Mouse (Mus musculus) liver, adult 2 months (tissue): ENCODE measurements around the gene Ppp1r21. TPM values are rescaled to one million over a fixed set of nuclear protein-coding genes. Genes with fewer than 3 reads are reported as not detected.
A peak's percentile ranks its signal among the peaks of the same experiment; 100 is the strongest.

Source experiments
- DNase-seq: peaks from one replicate; pipeline ENCODE4 v3.0.0-alpha.2; 2011; ENCODE audit warnings: low read depth, low spot score; ENCODE audit errors: extremely low read depth
- H3K27ac ChIP-seq: fragments of 200-500 bp; replicated peaks from 2 replicates; pipeline ENCODE4 v1.5.1; 2012; ENCODE audit warnings: low read depth, mild to moderate bottlenecking, control low read depth, inconsistent platforms, low read length; ENCODE audit not compliant: insufficient read depth
- H3K27me3 ChIP-seq: fragments of 200-500 bp; 2 replicates; pipeline ENCODE4 v1.6.1; 2012; ENCODE audit warnings: mild to moderate bottlenecking, moderate library complexity, low read length, inconsistent platforms; ENCODE audit not compliant: control insufficient read depth, insufficient read depth
- H3K36me3 ChIP-seq: fragments of 200-500 bp; 2 replicates; pipeline ENCODE4 v1.6.1; 2012; ENCODE audit warnings: low read length, inconsistent platforms; ENCODE audit not compliant: control insufficient read depth, insufficient read depth
- H3K4me1 ChIP-seq: fragments of 200-500 bp; 2 replicates; pipeline ENCODE4 v1.6.1; 2011; ENCODE audit warnings: low read length; ENCODE audit not compliant: control insufficient read depth, insufficient read depth
- H3K4me3 ChIP-seq: fragments of 200-500 bp; 2 replicates; pipeline ENCODE4 v1.5.1; 2011; ENCODE audit warnings: low read depth, mild to moderate bottlenecking, control low read depth, low read length, moderate library complexity; ENCODE audit not compliant: insufficient read depth
- H3K79me2 ChIP-seq: fragments of 200-500 bp; 2 replicates; pipeline ENCODE4 v1.6.1; 2012; ENCODE audit warnings: inconsistent platforms, mild to moderate bottlenecking, low read length, moderate library complexity; ENCODE audit not compliant: control insufficient read depth, insufficient read depth
- H3K9ac ChIP-seq: fragments of 200-500 bp; 2 replicates; pipeline ENCODE4 v1.6.1; 2012; ENCODE audit warnings: low read depth, mild to moderate bottlenecking, control low read depth, inconsistent platforms, low read length
- CTCF ChIP-seq: fragments of 200-500 bp; IDR thresholded peaks from 2 replicates; pipeline ENCODE4 v1.5.1; 2011; ENCODE audit warnings: low read depth, low read length, control low read depth
- POLR2A ChIP-seq: fragments of 200-500 bp; IDR thresholded peaks from 2 replicates; pipeline ENCODE4 v1.6.1; 2011; ENCODE audit warnings: low read length, control low read depth; ENCODE audit not compliant: insufficient read depth; ENCODE audit errors: extremely low read depth
- WGBS: fragments of 180-500 bp; shearing (Covaris S2); methylation state at CpG from one replicate; pipeline ENCODE4 v1.1.7; 2018; 5-methylcytosine and 5-hydroxymethylcytosine counted together
- polyA plus RNA-seq: library from polyadenylated mRNA; depleted of rRNA; stranded (reverse); fragments of >200 nt; gene quantifications from 2 replicates; pipeline ENCODE4 v1.2.3, GENCODE M21; 2012
- total RNA-seq: library from RNA; depleted of rRNA; stranded (reverse); fragments of >200 nt; gene quantifications from 2 replicates; pipeline ENCODE4 v1.2.3, GENCODE M21; 2014

Ppp1r21 gene
- total and polyA plus RNA-seq, 2 experiments: 14.2 to 17.9 TPM

DNA sequence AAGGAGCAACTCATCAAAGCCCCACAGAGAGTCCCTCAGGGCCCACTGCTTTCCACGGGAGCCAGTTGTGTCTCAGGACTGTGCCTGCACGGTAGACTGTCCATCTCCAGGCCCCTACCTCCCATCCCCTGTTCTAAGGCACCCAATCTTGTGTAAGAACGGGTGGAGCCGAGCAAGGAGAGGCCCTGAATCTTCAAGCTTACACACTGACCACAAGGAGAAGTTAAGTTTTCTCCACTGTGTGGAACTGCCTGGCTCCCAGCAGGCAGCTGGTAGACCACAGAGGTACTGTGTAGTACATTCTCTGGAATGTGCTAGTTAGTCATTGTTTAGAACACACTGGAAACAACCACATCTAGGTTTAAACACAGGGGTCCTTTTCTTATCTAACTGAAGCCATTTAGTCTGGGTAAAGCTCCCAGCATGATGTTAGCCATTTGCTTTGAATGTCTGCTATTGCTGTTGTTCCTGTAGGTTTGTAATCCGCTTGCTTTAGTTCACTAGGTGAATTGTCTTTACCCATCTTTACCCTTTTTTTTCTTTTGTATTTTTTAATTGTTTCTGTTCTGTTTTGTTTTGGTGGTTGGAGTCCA is 31.7 kb upstream of the Ppp1r21 start:
- Histone ChIP-seq H3K4me1 (no peaks in the 10 kb centered on the region), H3K36me3 (peaks cover 4% of the 10 kb centered on the region; the same call in 1 of the 2 replicates), H3K27ac (no peak overlapping the region), H3K79me2 (no peaks in the 10 kb centered on the region), H3K9ac (no peak overlapping the region), H3K27me3 (no peaks in the 10 kb centered on the region), H3K4me3 (no peak overlapping the region)
- no peak for DNase-seq
- 94% methylated on average over 5 of the region's 5 CpGs for WGBS
- TF ChIP-seq POLR2A (no peak), CTCF (no peak)

DNA sequence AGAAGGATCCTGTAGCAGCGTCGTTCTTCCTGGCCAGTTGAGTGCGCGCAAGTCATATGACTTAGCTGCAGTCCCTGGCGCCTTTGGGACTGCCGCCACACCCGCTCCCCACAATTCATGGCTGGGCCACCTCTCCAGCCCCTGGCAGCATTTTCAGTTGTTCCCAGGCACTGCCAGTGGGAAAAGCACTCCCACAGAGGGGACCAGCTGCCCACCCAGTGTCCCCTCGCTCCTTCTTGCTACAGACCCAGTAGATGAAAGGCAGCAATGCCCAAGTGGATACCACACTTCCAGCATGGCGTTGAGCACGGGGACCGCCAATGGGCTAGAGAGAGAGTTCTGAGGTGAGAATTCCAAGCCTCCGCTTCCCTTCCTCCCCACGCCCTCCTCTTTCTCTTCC is 25.9 kb upstream of the Ppp1r21 start:
- Histone ChIP-seq H3K36me3 (no peaks in the 10 kb centered on the region), H3K27ac (no peak overlapping the region), H3K4me1 (no peaks in the 10 kb centered on the region), H3K27me3 (no peaks in the 10 kb centered on the region), H3K4me3 (no peak overlapping the region), H3K9ac (no peak overlapping the region), H3K79me2 (no peaks in the 10 kb centered on the region)
- TF ChIP-seq POLR2A (no peak), CTCF (no peak)
- no peak for DNase-seq
- 94% methylated on average over 13 of the region's 13 CpGs for WGBS

GRCm38 (mm10) chr17:88505275-88505723 is 24.6 kb upstream of the Ppp1r21 start:
- no peak overlapping the region for H3K27ac ChIP-seq
- no peaks in the 10 kb centered on the region for H3K4me1 ChIP-seq
- no peaks in the 10 kb centered on the region for H3K36me3 ChIP-seq
- no peak overlapping the region for H3K4me3 ChIP-seq
- H3K9ac ChIP-seq: no peak overlapping the region
- WGBS: 49% methylated on average over 10 of the region's 10 CpGs
- no peaks in the 10 kb centered on the region for H3K27me3 ChIP-seq
- H3K79me2 ChIP-seq: no peaks in the 10 kb centered on the region
- no peak for TF ChIP-seq POLR2A
- no peak for TF ChIP-seq CTCF
- DNase-seq: no peak

GRCm38 (mm10) chr17:88505941-88506340 is 24.0 kb upstream of the Ppp1r21 start:
- 94% methylated on average over 15 of the region's 15 CpGs for WGBS
- no peak for TF ChIP-seq POLR2A

DNA sequence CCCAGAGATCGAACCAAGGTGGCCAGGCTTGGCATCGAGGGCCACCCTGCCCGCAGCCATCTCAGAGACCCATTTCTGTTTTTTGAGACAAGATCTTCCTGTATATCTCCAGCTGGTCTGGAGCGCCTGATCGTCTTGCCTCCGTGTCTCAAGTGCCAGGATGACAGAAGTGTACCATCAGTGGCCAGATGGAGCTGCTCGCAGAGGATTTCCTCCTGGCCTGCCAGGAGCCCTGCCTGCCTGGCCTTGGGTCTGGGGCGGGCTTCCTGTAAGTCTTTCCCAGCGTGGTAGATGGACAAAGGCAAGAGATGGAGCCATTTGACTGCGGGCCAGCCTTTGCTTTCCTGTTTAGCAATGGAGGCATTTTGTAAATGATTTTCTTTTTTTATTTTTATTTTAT is 22.5 kb upstream of the Ppp1r21 start:
- Histone ChIP-seq H3K27ac (no peak overlapping the region), H3K4me3 (no peak overlapping the region), H3K4me1 (no peaks in the 10 kb centered on the region), H3K79me2 (no peaks in the 10 kb centered on the region), H3K36me3 (no peaks in the 10 kb centered on the region), H3K27me3 (no peaks in the 10 kb centered on the region), H3K9ac (no peak overlapping the region)
- 76% methylated on average over 10 of the region's 10 CpGs for WGBS
- no peak for DNase-seq
- TF ChIP-seq CTCF: no peak
- TF ChIP-seq POLR2A: no peak

More at GRCm38 (mm10) chr17:88505941-88506340, 24.0 kb upstream of the Ppp1r21 start:
- H3K27me3 ChIP-seq: no peaks in the 10 kb centered on the region
- H3K36me3 ChIP-seq: no peaks in the 10 kb centered on the region
- H3K79me2 ChIP-seq: no peaks in the 10 kb centered on the region
- H3K27ac ChIP-seq: no peak overlapping the region
- no peaks in the 10 kb centered on the region for H3K4me1 ChIP-seq
- DNase-seq: no peak
- no peak overlapping the region for H3K4me3 ChIP-seq
- H3K9ac ChIP-seq: no peak overlapping the region

DNA sequence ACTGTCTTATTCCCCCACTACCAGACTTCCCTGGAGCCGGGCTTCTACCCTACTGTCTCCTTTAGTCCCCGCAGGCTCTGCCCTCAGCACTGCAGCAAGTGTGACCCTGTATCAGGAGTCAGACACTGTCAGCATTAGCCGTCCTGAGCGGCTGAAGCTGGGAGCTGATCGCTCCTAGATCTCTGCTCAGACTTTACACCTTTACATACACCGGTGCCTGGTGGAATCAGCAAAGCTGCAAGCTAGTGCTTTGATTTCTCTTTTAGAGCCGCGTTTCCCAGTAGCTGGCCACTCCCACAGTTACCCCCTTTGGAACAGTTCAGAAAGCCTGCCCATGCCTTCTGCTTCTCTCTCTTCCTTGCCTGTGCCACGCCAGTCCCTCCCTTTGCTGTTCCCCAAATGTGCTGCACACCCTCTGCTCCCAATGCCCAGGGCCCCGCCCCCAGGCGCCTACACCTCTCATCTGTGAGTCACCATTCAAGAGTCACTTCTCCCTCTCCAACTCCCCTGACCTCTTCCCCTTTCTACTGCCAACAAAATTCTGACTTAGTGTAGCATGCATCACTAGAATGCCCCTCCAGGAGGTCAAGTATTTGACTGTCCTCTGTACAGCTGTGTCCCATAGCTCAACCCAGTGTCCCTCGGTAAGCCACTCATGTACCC is 20.9 kb upstream of the Ppp1r21 start:
- H3K79me2 ChIP-seq: no peaks in the 10 kb centered on the region
- DNase-seq: peak; percentile 19
- no peak for TF ChIP-seq POLR2A
- TF ChIP-seq CTCF: no peak
- 39% methylated on average over 12 of the region's 12 CpGs for WGBS
- H3K4me1 ChIP-seq: no peaks in the 10 kb centered on the region
- H3K4me3 ChIP-seq: no peak overlapping the region
- H3K27ac ChIP-seq: no peak overlapping the region
- H3K36me3 ChIP-seq: no peaks in the 10 kb centered on the region
- no peaks in the 10 kb centered on the region for H3K27me3 ChIP-seq
- H3K9ac ChIP-seq: no peak overlapping the region
